Mouse (Mus musculus): ENCODE data around the gene Slc22a17. TPM values are rescaled to one million over a fixed set of nuclear protein-coding genes. Genes with fewer than 3 reads are reported as not detected.

Gene Slc22a17
- polyA plus RNA-seq, 1 experiment from 2014 or later: 25.6 TPM

- Histone ChIP-seq H3K9me3 (ENCODE audit: control insufficient read depth, low read length) (no peaks in the 10 kb centered on the region), H3K36me3 (ENCODE audit: control insufficient read depth, insufficient read depth, low read length) (peaks cover 51% of the 10 kb centered on the region), H3K9ac (ENCODE audit: low read length) (no peak overlapping the region), H3K27ac (replicated peaks in 1 of 2; ENCODE audit: control insufficient read depth in 1 of 2, insufficient read depth in 1 of 2, low read depth in 2 of 2, low read length in 2 of 2) (peak overlapping the region; percentile 29 to 51; a peak in 3 of 4 replicates), H3K4me1 (ENCODE audit: control insufficient read depth in 2 of 2, insufficient read depth in 2 of 2, low read length in 2 of 2) (peaks cover 5 to 7% of the 10 kb centered on the region in 2 experiments; a peak in 2 of 4 replicates), H3K4me3 (ENCODE audit: control insufficient read depth in 1 of 2, insufficient read depth in 1 of 2, low read depth in 1 of 2, low read length in 2 of 2) (no peak overlapping the region), H3K27me3 (ENCODE audit: control insufficient read depth, insufficient read depth, low read length) (no peaks in the 10 kb centered on the region), H3K4me2 (ENCODE audit: low read length) (no peak overlapping the region)
- ATAC-seq (ENCODE audit: insufficient number of reproducible peaks, insufficient read depth, low FRiP score, low read depth): no peak
- 40% methylated on average over 12 of the region's 12 CpGs for WGBS
These were observed 26.7 kb upstream of the Slc22a17 start for GRCm38 (mm10) chr14:54939434-54940175.

- WGBS: 54% methylated on average over 15 of the region's 15 CpGs
- no peak overlapping the region for H3K9ac ChIP-seq (ENCODE audit: low read length)
- H3K4me2 ChIP-seq (ENCODE audit: low read length): no peak overlapping the region
- H3K27me3 ChIP-seq (ENCODE audit: control insufficient read depth, insufficient read depth, low read length): no peaks in the 10 kb centered on the region
- H3K27ac ChIP-seq (replicated peaks in 1 of 2; ENCODE audit: control insufficient read depth in 1 of 2, insufficient read depth in 1 of 2, low read depth in 2 of 2, low read length in 2 of 2): 0 out of 4 replicates have a peak overlapping the region, but pooled peaks of 1 of the 2 experiments have one; percentile 21
- H3K36me3 ChIP-seq (ENCODE audit: control insufficient read depth, insufficient read depth, low read length): peaks cover 41% of the 10 kb centered on the region
- H3K4me1 ChIP-seq (ENCODE audit: control insufficient read depth in 2 of 2, insufficient read depth in 2 of 2, low read length in 2 of 2): peaks cover 5 to 7% of the 10 kb centered on the region in 2 experiments; a peak in 2 of 4 replicates
- H3K9me3 ChIP-seq (ENCODE audit: control insufficient read depth, low read length): no peaks in the 10 kb centered on the region
- no peak overlapping the region for H3K4me3 ChIP-seq (ENCODE audit: control insufficient read depth in 1 of 2, insufficient read depth in 1 of 2, low read depth in 1 of 2, low read length in 2 of 2)
- ATAC-seq (ENCODE audit: insufficient number of reproducible peaks, insufficient read depth, low FRiP score, low read depth): no peak
These were observed 25.7 kb upstream of the Slc22a17 start for GRCm38 (mm10) chr14:54938431-54939219.

GRCm38 (mm10) chr14:54937361-54938182, 24.6 kb upstream of the Slc22a17 start:
- no peak overlapping the region for H3K4me3 ChIP-seq (ENCODE audit: control insufficient read depth in 1 of 2, insufficient read depth in 1 of 2, low read depth in 1 of 2, low read length in 2 of 2)
- WGBS: 55% methylated on average over 16 of the region's 16 CpGs
- no peaks in the 10 kb centered on the region for H3K27me3 ChIP-seq (ENCODE audit: control insufficient read depth, insufficient read depth, low read length)
- peaks cover 10 to 13% of the 10 kb centered on the region in 2 experiments; a peak in 3 of 4 replicates for H3K4me1 ChIP-seq (ENCODE audit: control insufficient read depth in 2 of 2, insufficient read depth in 2 of 2, low read length in 2 of 2)
- no peak for ATAC-seq (ENCODE audit: insufficient number of reproducible peaks, insufficient read depth, low FRiP score, low read depth)
- H3K9ac ChIP-seq (ENCODE audit: low read length): no peak overlapping the region
- 0 out of 4 replicates have a peak overlapping the region, but pooled peaks of 1 of the 2 experiments have one; percentile 21 for H3K27ac ChIP-seq (replicated peaks in 1 of 2; ENCODE audit: control insufficient read depth in 1 of 2, insufficient read depth in 1 of 2, low read depth in 2 of 2, low read length in 2 of 2)
- H3K9me3 ChIP-seq (ENCODE audit: control insufficient read depth, low read length): no peaks in the 10 kb centered on the region
- H3K36me3 ChIP-seq (ENCODE audit: control insufficient read depth, insufficient read depth, low read length): peaks cover 31% of the 10 kb centered on the region
- H3K4me2 ChIP-seq (ENCODE audit: low read length): no peak overlapping the region

GRCm38 (mm10) chr14:54936831-54937160, 23.9 kb upstream of the Slc22a17 start:
- Histone ChIP-seq H3K27me3 (ENCODE audit: control insufficient read depth, insufficient read depth, low read length) (no peaks in the 10 kb centered on the region), H3K9ac (ENCODE audit: low read length) (peak overlapping the region; percentile 41; the same call in 1 of the 2 replicates), H3K4me3 (ENCODE audit: control insufficient read depth in 1 of 2, insufficient read depth in 1 of 2, low read depth in 1 of 2, low read length in 2 of 2) (no peak overlapping the region), H3K9me3 (ENCODE audit: control insufficient read depth, low read length) (no peaks in the 10 kb centered on the region), H3K36me3 (ENCODE audit: control insufficient read depth, insufficient read depth, low read length) (peaks cover 23% of the 10 kb centered on the region), H3K4me2 (ENCODE audit: low read length) (no peak overlapping the region), H3K27ac (replicated peaks in 1 of 2; ENCODE audit: control insufficient read depth in 1 of 2, insufficient read depth in 1 of 2, low read depth in 2 of 2, low read length in 2 of 2) (no peak overlapping the region; a peak in 1 of 4 replicates), H3K4me1 (ENCODE audit: control insufficient read depth in 2 of 2, insufficient read depth in 2 of 2, low read length in 2 of 2) (peaks cover 10 to 13% of the 10 kb centered on the region in 2 experiments; a peak in 3 of 4 replicates)
- 24% methylated on average over 6 of the region's 6 CpGs for WGBS
- no peak for ATAC-seq (ENCODE audit: insufficient number of reproducible peaks, insufficient read depth, low FRiP score, low read depth)

GRCm38 (mm10) chr14:54935904-54936830, 23.2 kb upstream of the Slc22a17 start, which contains the start of gene Cmtm5:
TSS of gene Cmtm5 (plus strand) at chr14:54936261.
- Histone ChIP-seq H3K4me2 (ENCODE audit: low read length) (no peak within 1 kb of the TSS), H3K4me3 (ENCODE audit: control insufficient read depth in 1 of 2, insufficient read depth in 1 of 2, low read depth in 1 of 2, low read length in 2 of 2) (no peak within 1 kb of the TSS), H3K27me3 (ENCODE audit: control insufficient read depth, insufficient read depth, low read length) (no peaks in the 10 kb centered on the region), H3K27ac (replicated peaks in 1 of 2; ENCODE audit: control insufficient read depth in 1 of 2, insufficient read depth in 1 of 2, low read depth in 2 of 2, low read length in 2 of 2) (peak within 1 kb of the TSS in 1 of 2 experiments; percentile 5; a peak in 1 of 4 replicates), H3K4me1 (ENCODE audit: control insufficient read depth in 2 of 2, insufficient read depth in 2 of 2, low read length in 2 of 2) (peaks cover 10 to 13% of the 10 kb centered on the region in 2 experiments; a peak in 3 of 4 replicates), H3K9ac (ENCODE audit: low read length) (peak within 1 kb of the TSS; percentile 41; the same call in 1 of the 2 replicates), H3K9me3 (ENCODE audit: control insufficient read depth, low read length) (no peaks in the 10 kb centered on the region), H3K36me3 (ENCODE audit: control insufficient read depth, insufficient read depth, low read length) (peaks cover 17% of the 10 kb centered on the region)
- no peak for ATAC-seq (ENCODE audit: insufficient number of reproducible peaks, insufficient read depth, low FRiP score, low read depth)
- 16% methylated on average over 8 of the region's 8 CpGs for WGBS

- Histone ChIP-seq H3K4me1 (ENCODE audit: control insufficient read depth in 2 of 2, insufficient read depth in 2 of 2, low read length in 2 of 2) (peaks cover 12 to 22% of the 10 kb centered on the region in 2 experiments), H3K36me3 (ENCODE audit: control insufficient read depth, insufficient read depth, low read length) (no peaks in the 10 kb centered on the region), H3K9me3 (ENCODE audit: control insufficient read depth, low read length) (no peaks in the 10 kb centered on the region), H3K4me2 (ENCODE audit: low read length) (no peak within 1 kb of the TSS), H3K27me3 (ENCODE audit: control insufficient read depth, insufficient read depth, low read length) (0 out of 2 replicates have a peak, but pooled peaks cover 2% of the 10 kb centered on the region), H3K4me3 (ENCODE audit: control insufficient read depth in 1 of 2, insufficient read depth in 1 of 2, low read depth in 1 of 2, low read length in 2 of 2) (no peak within 1 kb of the TSS), H3K9ac (ENCODE audit: low read length) (no peak within 1 kb of the TSS), H3K27ac (replicated peaks in 1 of 2; ENCODE audit: control insufficient read depth in 1 of 2, insufficient read depth in 1 of 2, low read depth in 2 of 2, low read length in 2 of 2) (no peak within 1 kb of the TSS)
- ATAC-seq (ENCODE audit: insufficient number of reproducible peaks, insufficient read depth, low FRiP score, low read depth): no peak
- 28% methylated on average over 6 of the region's 6 CpGs for WGBS
These were observed 19.8 kb upstream of the Slc22a17 start, which contains the start of gene Il25 for GRCm38 (mm10) chr14:54932645-54933150. TSS of gene Il25 (plus strand) at chr14:54932695.

Data from heart, embryonic 14.5 days (tissue).